Mouse (Mus musculus) forebrain, embryonic 11.5 days (tissue): ENCODE measurements around the gene Arhgap40. TPM values are rescaled to one million over a fixed set of nuclear protein-coding genes. Genes with fewer than 3 reads are reported as not detected.
A peak's percentile ranks its signal among the peaks of the same experiment; 100 is the strongest.

ENCODE experiments used
- ATAC-seq: fragments of 200-750 bp; cut with Nextera tagmentation; replicated peaks from 2 replicates; pipeline ENCODE4 v1.8.0; 2017; ENCODE audit warnings: moderate TSS enrichment; ENCODE audit not compliant: low FRiP score
- DNase-seq: peaks from one replicate; pipeline ENCODE4 v3.0.0-alpha.2; 2017; ENCODE audit warnings: low spot score
- H3K27ac ChIP-seq: fragments of 300-500 bp; sonication (generic); 2 replicates; pipeline ENCODE4 v1.5.1; 2014; ENCODE audit warnings: low read depth, low read length
- H3K27me3 ChIP-seq: fragments of 300-500 bp; sonication (generic); 2 replicates; pipeline ENCODE4 v1.6.1; 2014; ENCODE audit warnings: mild to moderate bottlenecking, low read length, mixed read lengths; ENCODE audit not compliant: control insufficient read depth, insufficient read depth
- H3K36me3 ChIP-seq: fragments of 300-500 bp; sonication (generic); 2 replicates; pipeline ENCODE4 v1.6.1; 2014; ENCODE audit warnings: mild to moderate bottlenecking, low read length, moderate library complexity, mixed read lengths; ENCODE audit not compliant: control insufficient read depth, insufficient read depth
- H3K4me1 ChIP-seq: fragments of 300-500 bp; sonication (generic); replicated peaks from 2 replicates; pipeline ENCODE4 v1.6.1; 2014; ENCODE audit warnings: low read length, mixed read lengths; ENCODE audit not compliant: control insufficient read depth, insufficient read depth
- H3K4me2 ChIP-seq: fragments of 300-500 bp; sonication (generic); 2 replicates; pipeline ENCODE4 v1.6.1; 2014; ENCODE audit warnings: low read depth, mild to moderate bottlenecking, low read length, moderate library complexity, mixed read lengths; ENCODE audit not compliant: severe bottlenecking
- H3K4me3 ChIP-seq: fragments of 300-500 bp; sonication (generic); 2 replicates; pipeline ENCODE4 v1.5.1; 2014; ENCODE audit warnings: low read depth, low read length
- H3K9ac ChIP-seq: fragments of 300-500 bp; sonication (generic); 2 replicates; pipeline ENCODE4 v1.6.1; 2014; ENCODE audit warnings: low read length
- H3K9me3 ChIP-seq: fragments of 300-500 bp; sonication (generic); 2 replicates; pipeline ENCODE4 v1.6.1; 2016; ENCODE audit warnings: low read length, mixed read lengths; ENCODE audit not compliant: control insufficient read depth
- WGBS: fragments of 180-500 bp; shearing (Covaris S2); extraction: QIAGEN DNeasy Blood & Tissue Kit; methylation state at CpG from one replicate; pipeline ENCODE4 v1.1.7; 2014; 5-methylcytosine and 5-hydroxymethylcytosine counted together
- polyA plus RNA-seq: library from polyadenylated mRNA; unstranded; fragments of >200 nt; fragmentation: Nextera tagmentation; extraction: Ambion mirVana; gene quantifications from 2 replicates; pipeline ENCODE4 v1.2.1, GENCODE M21; 2014

The Arhgap40 gene
- polyA plus RNA-seq, 1 experiment from 2014 or later, result 0.15 TPM

DNA sequence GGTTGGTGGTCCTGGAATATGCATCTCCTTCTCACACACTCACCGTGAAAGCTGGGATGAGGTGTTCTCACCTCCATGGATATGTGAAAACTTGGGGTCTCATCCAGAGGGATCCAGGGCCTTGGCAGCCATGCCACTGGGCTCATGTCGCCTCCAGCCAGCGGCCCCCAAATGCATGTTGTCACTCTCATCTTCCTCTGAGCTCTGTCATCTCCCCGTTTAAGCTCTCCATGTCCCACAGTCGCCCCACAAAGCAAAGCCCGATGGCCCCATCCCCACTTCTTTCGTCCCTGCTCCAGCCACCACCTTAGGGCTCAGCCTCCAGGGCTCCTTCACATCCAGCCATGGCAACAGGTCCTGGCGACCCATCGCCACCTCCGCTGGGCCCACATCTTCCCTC is 5.5 kb upstream of the Arhgap40 start:
- Histone ChIP-seq H3K36me3 (no peaks in the 10 kb centered on the region), H3K9me3 (no peaks in the 10 kb centered on the region), H3K27ac (no peak overlapping the region), H3K27me3 (no peaks in the 10 kb centered on the region), H3K4me2 (no peak overlapping the region), H3K4me1 (no peaks in the 10 kb centered on the region), H3K4me3 (no peak overlapping the region), H3K9ac (no peak overlapping the region)
- 93% methylated on average over 10 of the region's 10 CpGs for WGBS
- no peak for DNase-seq
- no peak for ATAC-seq

GRCm38 (mm10) chr2:158510665-158511064 is 1.9 kb upstream of the Arhgap40 start:
- no peak overlapping the region for H3K27ac ChIP-seq
- no peaks in the 10 kb centered on the region for H3K36me3 ChIP-seq
- H3K9ac ChIP-seq, result no peak overlapping the region
- H3K9me3 ChIP-seq, result no peaks in the 10 kb centered on the region
- no peak overlapping the region for H3K4me3 ChIP-seq
- no peaks in the 10 kb centered on the region for H3K27me3 ChIP-seq
- no peaks in the 10 kb centered on the region for H3K4me1 ChIP-seq
- DNase-seq (peak; percentile 49), ATAC-seq (no peak)
- 86% methylated on average over 6 of the region's 6 CpGs for WGBS
- H3K4me2 ChIP-seq, result no peak overlapping the region

DNA sequence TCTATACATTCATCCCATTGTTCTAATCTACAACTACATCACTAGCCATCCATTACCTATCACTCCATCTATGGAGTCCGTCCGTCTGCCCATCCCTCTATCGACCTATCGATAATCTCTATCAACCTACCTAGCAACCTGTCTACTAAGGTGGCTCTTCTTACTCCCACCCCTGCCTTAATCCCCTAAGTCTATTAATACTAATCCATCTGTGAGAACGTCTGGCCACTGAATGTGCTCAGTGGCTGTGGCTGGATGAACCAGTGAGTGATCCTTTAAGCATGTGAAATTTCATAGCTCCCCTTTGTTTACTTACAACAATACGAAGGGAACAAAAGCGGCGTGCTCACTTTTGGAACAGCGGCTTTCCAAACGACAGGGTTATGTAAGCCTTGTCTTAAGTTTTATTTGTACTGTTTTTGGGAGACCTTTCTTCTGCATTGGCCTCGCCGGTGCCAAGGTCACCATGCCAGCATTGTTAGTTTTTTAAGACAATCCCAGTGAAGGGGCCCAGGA is 1.3 kb downstream of the Arhgap40 start:
- H3K27me3 ChIP-seq, result no peaks in the 10 kb centered on the region
- no peaks in the 10 kb centered on the region for H3K4me1 ChIP-seq
- WGBS, result 72% methylated on average over 12 of the region's 12 CpGs
- no peak overlapping the region for H3K9ac ChIP-seq
- no peak overlapping the region for H3K4me2 ChIP-seq
- peak; percentile 22 for DNase-seq
- no peak overlapping the region for H3K4me3 ChIP-seq
- no peak for ATAC-seq
- H3K9me3 ChIP-seq, result no peaks in the 10 kb centered on the region
- no peaks in the 10 kb centered on the region for H3K36me3 ChIP-seq
- H3K27ac ChIP-seq, result no peak overlapping the region

- no peak for ATAC-seq
- H3K4me2 ChIP-seq, result no peak overlapping the region
- no peaks in the 10 kb centered on the region for H3K36me3 ChIP-seq
- no peaks in the 10 kb centered on the region for H3K9me3 ChIP-seq
- no peak overlapping the region for H3K9ac ChIP-seq
- no peak overlapping the region for H3K27ac ChIP-seq
- no peak overlapping the region for H3K4me3 ChIP-seq
- no peaks in the 10 kb centered on the region for H3K27me3 ChIP-seq
- H3K4me1 ChIP-seq, result no peaks in the 10 kb centered on the region
- no peak for DNase-seq
- WGBS, result 79% methylated on average over 6 of the region's 6 CpGs
These were observed 6.0 kb downstream of the Arhgap40 start for GRCm38 (mm10) chr2:158518583-158518982.

GRCm38 (mm10) chr2:158519071-158519470 is 6.5 kb downstream of the Arhgap40 start:
- no peaks in the 10 kb centered on the region for H3K9me3 ChIP-seq
- ATAC-seq (no peak), DNase-seq (no peak)
- 83% methylated on average over 11 of the region's 11 CpGs for WGBS
- no peaks in the 10 kb centered on the region for H3K36me3 ChIP-seq
- no peaks in the 10 kb centered on the region for H3K4me1 ChIP-seq
- no peak overlapping the region for H3K4me3 ChIP-seq
- H3K27me3 ChIP-seq, result no peaks in the 10 kb centered on the region
- no peak overlapping the region for H3K27ac ChIP-seq
- no peak overlapping the region for H3K9ac ChIP-seq
- no peak overlapping the region for H3K4me2 ChIP-seq

DNA sequence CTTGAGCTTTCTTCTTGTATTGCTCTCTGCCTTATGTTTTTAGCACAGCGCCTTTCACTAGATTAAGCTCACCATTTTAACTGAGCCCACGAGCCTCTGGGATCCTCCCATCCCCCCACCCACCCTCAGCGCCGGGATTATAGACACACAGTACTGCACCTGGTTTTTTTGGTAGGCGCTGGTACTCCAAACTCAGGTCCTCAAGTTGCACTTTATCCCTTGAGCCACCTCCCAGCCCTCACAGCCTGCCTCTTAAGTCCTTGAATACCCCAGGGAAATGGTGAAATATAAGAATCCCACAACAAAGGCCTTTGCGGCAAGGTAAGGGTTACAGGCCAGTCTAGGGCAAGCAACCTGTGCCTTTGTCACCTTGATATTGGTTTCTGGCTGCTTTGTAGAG is 7.2 kb downstream of the Arhgap40 start:
- Histone ChIP-seq H3K27ac (no peak overlapping the region), H3K36me3 (no peaks in the 10 kb centered on the region), H3K4me2 (no peak overlapping the region), H3K9ac (no peak overlapping the region), H3K9me3 (no peaks in the 10 kb centered on the region), H3K4me3 (no peak overlapping the region), H3K27me3 (no peaks in the 10 kb centered on the region), H3K4me1 (no peaks in the 10 kb centered on the region)
- ATAC-seq, result no peak
- no peak for DNase-seq
- 80% methylated on average over 6 of the region's 6 CpGs for WGBS

DNA sequence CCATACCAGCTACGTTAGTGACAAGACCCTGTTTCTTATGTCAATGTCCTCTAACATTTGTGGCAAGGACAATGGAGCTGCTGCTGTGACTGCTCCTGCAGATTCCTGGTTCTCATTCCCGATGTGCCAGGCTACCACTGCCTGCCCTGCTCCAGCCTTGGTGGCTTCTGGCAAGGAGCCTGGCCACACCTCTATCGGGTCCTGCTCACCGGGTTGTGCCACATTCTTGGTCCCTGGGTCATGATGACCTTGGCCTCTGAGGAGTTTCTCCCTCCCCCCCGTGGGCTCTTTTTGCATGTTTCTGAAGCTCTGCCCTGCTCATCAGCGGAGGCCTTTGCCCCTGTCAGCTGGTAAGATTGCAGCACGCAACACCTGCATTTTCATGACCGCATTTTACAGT is 10.5 kb downstream of the Arhgap40 start:
- Histone ChIP-seq H3K4me3 (no peak overlapping the region), H3K9me3 (no peaks in the 10 kb centered on the region), H3K27me3 (no peaks in the 10 kb centered on the region), H3K4me1 (no peaks in the 10 kb centered on the region), H3K36me3 (no peaks in the 10 kb centered on the region), H3K4me2 (no peak overlapping the region), H3K27ac (no peak overlapping the region), H3K9ac (no peak overlapping the region)
- no peak for ATAC-seq
- DNase-seq, result no peak
- WGBS, result 83% methylated on average over 8 of the region's 8 CpGs

DNA sequence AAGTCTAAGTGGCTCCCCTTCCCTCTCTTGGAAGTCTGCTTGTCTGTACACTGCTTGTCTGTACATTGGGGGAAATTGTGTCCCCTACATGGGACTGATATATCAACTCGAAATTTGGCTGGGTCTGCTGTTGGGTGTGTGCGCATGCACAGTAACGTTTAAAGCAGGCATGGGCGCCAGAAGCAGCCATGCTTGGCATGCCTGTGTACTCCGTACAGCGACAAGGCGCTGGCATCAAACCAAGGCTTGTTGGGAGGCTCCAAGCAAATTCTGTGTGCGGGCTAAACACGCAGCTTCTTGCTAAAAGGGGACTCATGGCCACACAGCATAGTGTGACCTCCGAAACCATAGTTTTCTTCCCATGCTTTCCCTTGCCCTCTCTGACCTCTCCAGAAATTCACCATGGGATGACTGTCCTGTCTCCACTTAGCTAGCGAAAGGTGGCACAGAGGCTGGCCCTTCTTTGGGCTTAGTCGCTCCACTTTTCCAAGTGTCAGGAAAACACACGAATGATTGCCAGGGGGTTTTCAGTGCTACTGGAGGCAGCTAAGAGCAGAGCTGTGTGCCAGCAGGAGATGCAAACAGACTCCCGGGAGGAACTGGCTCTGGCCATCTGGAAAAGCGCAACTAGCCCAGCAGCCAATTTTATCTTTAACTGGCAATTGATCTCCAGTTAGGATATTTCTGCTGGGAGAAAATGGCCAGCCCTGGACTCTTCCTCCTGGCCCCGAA is 11.7 kb downstream of the Arhgap40 start:
- Histone ChIP-seq H3K4me1 (no peaks in the 10 kb centered on the region), H3K27ac (no peak overlapping the region), H3K4me2 (no peak overlapping the region), H3K9ac (no peak overlapping the region), H3K4me3 (no peak overlapping the region), H3K27me3 (no peaks in the 10 kb centered on the region), H3K36me3 (no peaks in the 10 kb centered on the region), H3K9me3 (no peaks in the 10 kb centered on the region)
- WGBS, result 87% methylated on average over 16 of the region's 16 CpGs
- DNase-seq (no peak), ATAC-seq (no peak)

DNA sequence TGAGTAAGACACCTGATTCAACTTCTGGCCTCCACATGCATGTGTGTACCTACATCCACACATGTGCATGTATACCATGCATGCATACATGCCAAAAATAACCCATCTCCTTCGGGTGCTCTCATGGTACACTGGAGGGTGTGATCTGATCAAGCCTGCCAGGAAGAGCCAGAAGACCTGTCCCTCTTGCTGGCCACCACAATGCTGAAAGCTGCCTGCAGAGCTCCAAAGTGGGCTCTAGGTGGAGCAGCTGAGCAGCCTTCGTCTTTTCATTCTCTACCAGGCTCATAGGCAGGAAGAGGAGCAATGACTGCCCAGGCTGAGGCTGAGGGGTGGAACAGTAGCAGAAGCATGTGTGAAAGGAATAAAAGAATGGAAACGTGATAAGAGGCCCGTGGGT is 21.5 kb downstream of the Arhgap40 start:
- 6% methylated on average over 4 of the region's 4 CpGs for WGBS
- Histone ChIP-seq H3K4me1 (no peaks in the 10 kb centered on the region), H3K27me3 (no peaks in the 10 kb centered on the region), H3K9me3 (no peaks in the 10 kb centered on the region), H3K9ac (no peak overlapping the region), H3K4me2 (no peak overlapping the region), H3K36me3 (no peaks in the 10 kb centered on the region), H3K27ac (no peak overlapping the region), H3K4me3 (no peak overlapping the region)
- DNase-seq (peak; percentile 80), ATAC-seq (peak; percentile 42; the same call in 1 of the 2 replicates)
